Mouse (Mus musculus) spleen, postnatal 14 days (tissue): ENCODE measurements around the gene Os9.
"Not testable (repeated sequence)": the region's sequence is repeated elsewhere in the genome, so short reads cannot be mapped to it uniquely, and the experiment has no call there.

Experiments used
- DNase-seq, 2 experiments: peaks; one replicate each; pipeline ENCODE4 v3.0.0; 2021 to 2022; ENCODE audit warnings: low spot score in 2 of 2

Os9 gene

GRCm38 (mm10) chr10:127145303-127145702, 24.4 kb upstream of the Os9 start:
- DNase-seq: no peak

DNA sequence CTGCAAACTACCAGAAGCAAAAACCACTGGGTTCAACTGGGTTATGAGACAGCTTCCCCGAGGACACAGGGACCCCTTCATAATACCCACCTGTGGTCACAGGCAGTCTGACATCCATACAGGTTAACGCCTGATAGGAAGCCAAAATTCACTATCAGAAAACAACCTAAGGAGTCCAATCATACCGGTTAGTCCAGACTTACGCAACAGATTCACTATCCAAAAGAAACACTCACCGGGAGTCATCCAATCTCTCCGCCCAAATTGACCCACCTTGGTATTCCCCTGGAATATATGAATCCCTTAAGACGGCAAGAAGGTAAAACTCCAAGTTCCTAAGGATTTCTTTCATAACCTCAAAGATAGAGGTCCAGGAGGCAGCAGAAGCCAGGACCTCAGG, 23.6 kb upstream of the Os9 start:
- DNase-seq: no peak

GRCm38 (mm10) chr10:127143228-127143627, 22.3 kb upstream of the Os9 start:
- DNase-seq: no peak

DNA sequence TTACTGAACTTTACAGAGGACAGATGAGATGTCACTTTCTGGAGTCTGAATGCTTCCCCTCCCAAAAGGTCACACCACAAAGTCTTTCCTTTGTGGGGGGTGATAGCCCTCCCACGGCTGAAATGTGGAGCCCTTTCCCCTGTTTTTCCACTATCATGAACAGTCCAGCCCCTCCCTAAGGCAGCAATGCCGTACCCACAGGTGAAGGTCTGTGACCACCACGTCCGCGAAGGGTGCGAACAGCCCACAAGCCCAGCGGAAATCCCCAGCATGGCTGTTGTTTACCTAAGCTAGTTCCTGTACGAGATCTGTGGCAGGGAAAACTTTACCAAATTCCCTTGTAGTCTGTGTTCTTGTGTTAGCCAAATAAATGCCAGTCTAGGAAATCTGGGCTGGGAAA, 20.6 kb upstream of the Os9 start:
- no peak for DNase-seq

GRCm38 (mm10) chr10:127140971-127141370, 20.0 kb upstream of the Os9 start:
- DNase-seq: no peak

DNA sequence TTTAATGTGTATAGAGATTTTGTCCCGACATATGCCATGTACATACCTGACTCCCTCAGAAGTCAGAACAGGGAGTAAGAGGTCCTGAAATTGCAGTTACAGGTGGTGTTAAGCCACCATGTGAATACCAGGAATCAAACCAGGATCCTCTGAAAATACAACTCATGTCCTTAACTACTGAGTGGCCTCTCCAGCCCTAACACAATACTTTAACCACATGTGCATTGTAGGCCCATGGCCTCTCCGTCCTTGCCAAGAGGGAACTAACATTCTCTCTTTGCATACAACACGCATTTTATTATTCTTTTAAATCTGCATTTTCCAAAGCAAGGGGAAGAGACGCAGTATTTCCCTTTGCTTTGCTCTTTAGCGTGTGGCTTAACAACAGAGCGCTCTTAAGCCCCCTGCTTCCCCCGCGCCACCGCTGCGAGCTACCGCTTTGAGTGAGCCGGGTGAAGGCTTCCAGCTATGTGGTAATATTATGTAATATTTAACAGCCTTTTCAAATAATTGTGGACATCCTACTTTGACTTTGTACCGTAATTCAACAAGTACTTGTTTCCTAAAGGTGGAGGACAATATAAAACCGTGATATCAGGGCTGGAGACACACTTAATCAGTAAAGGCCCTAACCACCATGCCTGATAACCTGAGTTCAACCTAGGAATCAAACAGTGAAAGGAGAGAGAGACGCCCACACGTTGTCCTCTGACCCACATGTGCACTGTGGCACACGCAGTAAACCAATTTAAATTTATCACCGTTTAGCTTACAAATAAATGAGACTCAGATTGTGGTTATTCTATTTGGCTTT, 17.6 kb upstream of the Os9 start:
- no peak for DNase-seq

DNA sequence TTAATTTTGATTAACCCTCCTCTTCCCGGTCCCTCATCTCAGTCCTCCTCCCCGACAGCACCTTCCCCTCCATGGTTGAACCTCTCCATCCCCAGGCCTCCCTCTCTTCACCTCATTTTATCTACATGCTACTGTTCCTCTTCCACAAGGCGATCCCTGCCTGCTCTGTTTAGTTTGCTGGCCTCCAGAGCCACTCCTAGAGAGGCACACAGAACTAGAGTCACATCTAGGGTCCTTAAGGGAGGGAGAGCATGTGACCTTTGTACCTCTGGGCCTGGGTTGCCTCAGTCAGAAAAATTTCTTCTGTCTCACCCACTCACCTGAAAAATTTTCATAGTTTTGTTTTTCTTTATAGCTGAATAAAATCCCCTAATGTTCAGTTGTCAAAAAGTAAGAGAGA, 17.0 kb upstream of the Os9 start:
- DNase-seq: no peak

GRCm38 (mm10) chr10:127136510-127136909, 15.6 kb upstream of the Os9 start:
- no peak for DNase-seq

- no peak for DNase-seq
These were observed 14.3 kb upstream of the Os9 start for GRCm38 (mm10) chr10:127135118-127135836.

GRCm38 (mm10) chr10:127134394-127135035, 13.6 kb upstream of the Os9 start:
- not testable (repeated sequence) for DNase-seq

GRCm38 (mm10) chr10:127132469-127132868, 11.5 kb upstream of the Os9 start:
- no peak for DNase-seq

- DNase-seq: no peak
These were observed 8.5 kb upstream of the Os9 start for GRCm38 (mm10) chr10:127129431-127129830.

GRCm38 (mm10) chr10:127127711-127128279, 6.9 kb upstream of the Os9 start:
- no peak for DNase-seq

DNA sequence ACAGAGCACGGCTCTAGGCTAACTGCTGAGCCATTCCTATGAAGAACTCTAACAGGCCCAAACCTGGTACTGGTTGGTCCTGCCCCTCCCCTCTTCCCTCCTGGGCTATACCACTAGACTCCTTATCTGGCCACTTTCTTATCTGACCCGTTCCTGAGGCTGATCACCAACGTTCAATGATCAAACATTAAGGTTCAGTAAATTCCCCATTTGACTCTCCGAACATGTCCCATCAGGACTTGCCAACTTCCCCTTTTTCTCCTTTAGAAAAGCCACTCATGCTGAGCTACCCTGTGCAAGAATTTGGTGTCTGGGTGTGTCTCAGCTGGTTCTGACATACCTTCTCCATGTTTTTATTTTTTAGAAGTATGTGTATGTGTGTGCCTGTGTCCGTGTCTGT, 5.6 kb upstream of the Os9 start:
- no peak for DNase-seq

DNA sequence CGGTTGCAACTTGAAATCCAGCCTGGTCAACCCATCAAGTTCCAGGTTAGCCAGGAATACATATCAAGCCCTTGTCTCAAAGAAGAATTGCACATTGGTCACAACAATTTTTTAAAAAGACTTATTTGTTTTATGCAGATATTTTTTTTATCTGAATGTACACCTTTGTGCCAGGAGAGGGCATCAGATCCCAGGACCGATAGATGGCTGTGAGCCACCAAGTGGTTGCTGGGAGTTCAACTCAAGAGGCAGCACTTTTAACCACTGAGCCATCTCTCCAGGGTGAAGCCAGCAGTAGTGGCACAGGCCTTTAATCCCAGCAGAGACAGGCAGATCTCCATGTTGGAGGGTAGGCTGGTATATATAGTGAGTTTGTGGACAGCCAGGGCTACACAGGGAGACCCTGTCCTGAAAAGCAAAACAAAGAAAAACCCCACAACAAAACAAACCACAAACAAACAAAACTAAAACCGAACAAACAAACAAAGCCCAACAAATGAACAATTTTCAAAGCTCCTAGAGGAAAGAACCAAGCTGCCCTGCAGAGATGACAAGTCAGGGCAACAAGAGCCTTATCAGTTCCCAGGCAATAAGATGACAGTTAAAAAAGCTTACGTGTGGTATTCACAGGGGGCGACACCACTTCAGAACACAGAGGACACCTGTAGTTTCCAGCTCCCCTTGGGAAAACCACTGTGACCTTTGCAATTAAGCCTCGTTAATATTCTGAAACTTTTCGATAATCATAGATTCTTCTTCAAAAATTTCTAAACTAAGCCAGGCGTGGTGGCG, 4.5 kb upstream of the Os9 start:
- DNase-seq: no peak

DNA sequence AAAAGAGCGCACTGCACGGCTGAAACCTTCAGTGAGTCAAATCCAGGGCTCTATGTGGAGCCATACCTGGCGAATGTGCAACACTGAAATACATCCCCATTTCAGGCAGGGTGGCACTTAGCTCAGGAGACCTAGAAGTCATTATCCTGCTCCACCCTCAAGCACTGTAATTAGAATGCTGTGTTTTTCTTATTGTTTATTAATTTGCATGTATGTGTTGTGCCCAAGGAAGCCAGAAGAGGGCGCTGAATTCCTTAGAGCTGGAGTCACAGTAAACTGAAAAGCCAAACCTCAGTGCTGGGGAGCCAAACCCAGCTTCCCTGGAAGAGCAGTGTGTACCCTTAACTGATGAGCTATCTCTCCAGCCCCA, 2.5 kb upstream of the Os9 start:
- DNase-seq: peak; percentile 39 to 64

GRCm38 (mm10) chr10:127122784-127123435, 2.0 kb upstream of the Os9 start:
- DNase-seq: peak in 1 of 2 experiments; percentile 27

- DNase-seq: no peak
These were observed 1.1 kb upstream of the Os9 start for GRCm38 (mm10) chr10:127122018-127122417.

DNA sequence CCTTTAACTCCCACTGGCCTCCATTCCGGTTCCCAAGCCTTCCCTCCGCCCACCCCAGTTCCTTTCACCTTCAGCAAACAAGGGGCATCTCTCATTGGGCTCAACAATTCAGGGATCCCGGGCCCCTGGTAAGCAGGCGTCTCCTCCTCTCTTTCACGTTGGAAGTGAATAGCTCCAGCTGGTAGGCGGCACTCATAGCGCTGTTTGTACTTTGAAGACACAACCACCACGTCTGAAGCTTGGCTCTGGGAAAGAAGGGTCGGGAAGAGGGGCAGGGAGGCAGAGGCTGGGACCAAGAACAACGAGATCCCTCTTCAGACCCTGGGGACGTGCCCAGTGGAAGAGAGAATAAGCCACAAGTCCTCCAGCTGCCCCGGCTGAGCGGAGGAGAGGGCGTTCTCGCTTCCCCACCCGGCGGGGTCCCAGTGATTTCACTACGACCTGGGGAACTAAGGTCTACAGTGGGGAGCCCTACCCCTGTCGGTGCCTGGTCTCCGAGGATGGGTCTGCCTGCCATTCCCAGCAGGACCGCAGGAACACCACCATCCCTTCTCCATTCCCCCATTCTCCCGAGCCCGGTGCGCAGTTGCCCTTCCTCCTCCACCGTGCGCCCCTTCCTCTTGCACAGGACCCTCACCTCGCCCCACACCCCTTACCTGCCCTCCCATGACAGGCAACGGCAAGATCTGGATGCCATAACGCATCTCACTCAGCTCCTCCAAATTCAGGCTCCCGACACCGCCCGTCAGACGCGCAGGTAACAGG, 448 bp downstream of the Os9 start:
- no peak for DNase-seq

DNA sequence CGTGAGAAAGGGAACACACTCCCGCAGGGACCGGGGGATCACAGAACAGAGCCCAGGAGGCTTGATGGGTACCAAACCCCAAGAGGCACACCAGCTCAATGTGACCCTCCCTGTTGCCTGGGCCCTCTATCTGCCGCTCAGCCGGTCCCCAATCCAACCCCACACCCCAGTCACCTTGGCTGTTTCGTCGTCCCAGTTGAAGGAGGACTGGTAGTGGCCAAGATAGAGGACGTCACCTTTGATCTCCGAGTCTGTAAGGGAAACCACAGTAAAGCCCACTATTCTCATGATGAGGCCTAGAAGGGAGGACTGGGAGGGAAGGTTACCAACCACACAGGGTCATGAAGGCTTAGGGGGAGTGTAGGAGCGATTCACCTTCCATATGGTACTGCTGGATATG, 1.7 kb downstream of the Os9 start:
- DNase-seq: no peak
